Mouse (Mus musculus) cerebellum, postnatal 10 days (tissue): ENCODE measurements around the gene Lmbr1l.
"Not testable (repeated sequence)": the region's sequence is repeated elsewhere in the genome, so short reads cannot be mapped to it uniquely, and the experiment has no call there.

Source experiments
- DNase-seq, 2 experiments: peaks; one replicate each; pipeline ENCODE4 v3.0.0; 2021; ENCODE audit warnings: mixed read lengths in 2 of 2

The Lmbr1l gene

GRCm38 (mm10) chr15:98934217-98934839 is 16.3 kb upstream of the Lmbr1l start, which contains the start of gene Tuba1b:
Tuba1b (minus strand) TSS chr15:98934565.
- DNase-seq: peak; percentile 93 to 96

DNA sequence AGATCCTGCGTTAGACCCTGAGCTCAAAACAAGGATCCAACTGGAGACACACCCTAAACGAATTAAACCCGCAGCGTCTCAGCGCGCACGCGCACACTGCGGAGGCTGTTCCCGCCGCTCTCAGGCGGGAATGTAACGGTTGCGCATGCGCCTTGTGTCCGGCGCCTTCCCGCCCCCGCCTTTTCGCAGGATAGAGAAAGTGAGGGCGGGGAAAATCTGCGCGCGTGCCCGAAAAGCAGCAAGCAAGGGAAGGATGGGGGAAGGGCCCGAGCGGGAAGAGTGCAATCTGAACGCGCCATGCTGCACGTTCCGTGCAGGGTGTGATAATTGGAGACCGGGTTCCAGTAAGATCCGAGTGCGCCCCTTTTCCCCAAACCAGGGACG is 15.8 kb upstream of the Lmbr1l start:
- DNase-seq: peak; percentile 98 to 99

GRCm38 (mm10) chr15:98933004-98933671 is 15.1 kb upstream of the Lmbr1l start:
- peak; percentile 59 to 62 for DNase-seq

GRCm38 (mm10) chr15:98930998-98931397 is 13.0 kb upstream of the Lmbr1l start:
- DNase-seq: no peak

GRCm38 (mm10) chr15:98930017-98930734 is 12.1 kb upstream of the Lmbr1l start:
- DNase-seq: no peak

- DNase-seq: peak; percentile 90 to 91
These were observed 10.7 kb upstream of the Lmbr1l start for GRCm38 (mm10) chr15:98928598-98929240.

DNA sequence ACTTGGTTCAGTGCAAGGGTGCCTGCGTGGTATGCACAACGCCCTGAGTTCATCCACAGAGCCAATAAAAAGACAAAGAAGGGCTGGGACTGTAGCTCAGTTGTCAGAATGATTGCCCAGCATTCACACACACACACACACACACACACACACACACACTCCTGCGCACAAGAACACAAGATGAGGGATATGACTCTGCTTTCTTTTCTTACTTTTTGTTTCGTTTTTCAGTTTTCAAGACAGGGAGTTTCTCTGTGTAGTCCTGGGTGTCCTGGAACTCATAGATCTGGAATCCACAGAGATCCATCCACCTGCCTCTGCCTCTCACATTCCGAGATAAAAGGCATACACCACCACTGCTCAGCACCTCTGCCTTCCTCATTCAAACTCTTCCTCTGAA is 9.5 kb upstream of the Lmbr1l start:
- DNase-seq: no peak

- DNase-seq: no peak
These were observed 6.7 kb upstream of the Lmbr1l start for GRCm38 (mm10) chr15:98924682-98925081.

DNA sequence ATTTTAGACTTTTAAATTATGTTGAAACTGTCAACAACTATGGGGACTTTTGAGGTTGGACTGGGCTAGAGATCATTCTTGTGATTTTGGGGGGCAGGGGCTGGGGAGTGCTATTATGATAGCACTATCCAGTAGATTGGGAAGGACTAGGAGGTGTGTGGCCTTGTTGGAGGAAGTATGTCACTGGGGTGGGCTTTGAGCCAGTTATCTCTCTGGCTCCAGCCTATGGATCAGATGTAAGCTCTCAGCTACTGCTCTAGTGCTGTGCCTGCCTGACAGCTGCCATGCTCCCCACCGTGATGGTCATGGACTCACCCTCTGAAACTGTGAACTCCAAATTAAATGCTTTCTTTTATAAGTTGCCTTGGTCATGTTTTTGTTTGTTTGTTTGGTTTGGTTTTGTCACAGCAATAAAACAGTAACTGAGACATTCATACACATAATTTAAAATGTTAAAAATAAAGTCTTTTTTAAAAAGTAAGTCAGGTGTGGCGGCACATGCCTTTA is 5.1 kb upstream of the Lmbr1l start:
- no peak for DNase-seq

GRCm38 (mm10) chr15:98922581-98922980 is 4.5 kb upstream of the Lmbr1l start:
- DNase-seq: no peak

DNA sequence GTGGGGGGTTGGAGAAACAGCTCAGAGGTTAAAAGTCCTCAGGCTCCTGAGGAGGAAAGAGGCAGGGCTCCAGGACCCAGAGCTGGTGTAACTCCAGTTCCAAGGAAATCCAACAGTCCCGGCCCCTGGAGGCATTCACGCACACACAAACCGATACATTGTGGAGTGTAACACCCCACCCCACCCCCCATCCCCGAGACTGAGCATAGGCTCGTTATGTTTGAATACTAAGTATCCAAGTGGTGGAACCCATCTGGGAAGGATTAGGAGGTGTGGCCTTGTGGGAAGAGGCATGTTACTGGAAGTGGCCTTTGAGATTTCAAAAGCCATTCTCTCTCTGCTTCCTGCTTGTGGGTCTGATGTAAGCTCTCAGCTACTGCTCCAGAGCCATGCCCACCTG is 3.5 kb upstream of the Lmbr1l start:
- DNase-seq: no peak

DNA sequence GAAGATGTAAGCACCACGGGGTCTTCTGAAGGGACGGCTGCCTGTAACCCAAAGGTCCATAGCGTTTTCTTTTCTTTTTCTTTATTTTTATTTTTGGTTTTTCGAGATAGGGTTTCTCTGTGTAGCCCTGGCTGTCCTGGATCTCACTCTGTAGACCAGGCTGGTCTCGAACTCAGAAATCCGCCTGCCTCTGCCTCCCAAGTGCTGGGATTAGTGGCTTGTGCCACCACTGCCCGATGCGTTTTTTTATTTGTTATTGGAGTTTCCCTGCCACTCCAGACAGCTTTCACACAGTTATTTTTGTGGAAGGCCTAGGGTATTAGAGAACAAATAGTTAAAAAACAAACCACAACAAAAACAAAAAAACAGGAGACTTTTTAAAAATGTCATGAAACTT is 466 bp upstream of the Lmbr1l start:
- not testable (repeated sequence) for DNase-seq

DNA sequence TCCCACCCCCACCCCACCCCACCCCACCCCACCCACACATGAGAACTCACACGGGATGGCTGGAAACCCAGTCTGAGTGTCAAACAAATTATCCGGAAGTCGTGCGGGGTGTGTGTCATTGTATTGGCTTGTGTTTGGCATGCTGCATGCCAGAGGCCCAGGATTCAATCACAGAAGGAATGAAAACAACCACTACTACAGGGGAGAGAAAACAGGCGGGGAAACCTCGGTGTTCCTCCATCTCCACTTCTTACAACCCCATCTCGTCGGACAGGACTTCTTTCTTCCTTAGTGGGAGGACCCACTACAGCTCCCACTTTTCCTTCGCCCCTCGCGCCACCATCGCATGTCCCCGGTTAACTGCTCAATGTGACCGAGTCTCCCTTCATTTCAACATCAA is 940 bp downstream of the Lmbr1l start:
- no peak for DNase-seq

GRCm38 (mm10) chr15:98916016-98916415 is 2.0 kb downstream of the Lmbr1l start:
- DNase-seq: no peak

DNA sequence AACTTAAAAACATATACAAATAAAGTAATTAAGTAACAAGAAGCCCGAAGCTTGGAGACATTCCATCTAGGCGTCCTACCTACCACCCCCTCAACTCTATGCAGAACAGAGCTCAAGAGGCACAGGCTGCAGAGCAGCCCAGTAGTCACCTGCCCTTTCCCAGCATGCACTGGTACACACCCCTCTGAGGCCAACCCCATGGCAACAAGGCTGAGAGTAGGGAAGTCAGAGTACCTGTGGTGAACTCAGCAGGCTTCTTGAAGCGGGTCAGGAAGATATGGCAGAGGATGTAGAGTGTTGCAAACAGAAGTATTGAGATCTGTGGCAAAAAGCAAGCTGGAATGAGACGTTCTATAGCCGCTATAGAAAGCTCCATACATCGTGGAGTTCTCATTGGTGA is 3.1 kb downstream of the Lmbr1l start:
- DNase-seq: no peak

DNA sequence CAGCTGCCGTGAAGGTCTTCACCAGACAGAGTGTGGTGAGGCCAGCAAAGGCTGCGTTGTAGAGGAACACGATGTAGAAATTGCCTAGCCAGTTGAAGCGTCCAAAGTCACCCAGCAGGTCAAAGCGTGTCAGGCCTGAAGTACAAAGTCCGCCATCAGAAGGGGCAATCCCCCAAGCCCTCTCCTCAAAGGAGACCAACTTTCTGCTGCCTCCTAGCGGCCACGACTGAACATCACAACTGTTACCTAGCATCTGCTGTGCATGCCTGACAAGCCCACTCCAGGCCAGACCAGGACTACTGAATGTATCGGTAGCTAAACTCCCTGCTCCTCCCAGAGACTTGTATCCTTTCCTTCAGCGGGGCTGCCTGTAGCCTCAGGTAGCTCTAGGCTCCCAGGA is 13.3 kb downstream of the Lmbr1l start:
- DNase-seq: peak; percentile 69 to 76

- DNase-seq: no peak
These were observed 15.4 kb downstream of the Lmbr1l start for GRCm38 (mm10) chr15:98902600-98902999.

GRCm38 (mm10) chr15:98901530-98901929 is 16.5 kb downstream of the Lmbr1l start:
- no peak for DNase-seq

- DNase-seq: peak; percentile 40 to 45
These were observed 19.9 kb downstream of the Lmbr1l start, which contains the start of gene Dhh for GRCm38 (mm10) chr15:98897928-98898800. Dhh (minus strand) TSS chr15:98898540.

DNA sequence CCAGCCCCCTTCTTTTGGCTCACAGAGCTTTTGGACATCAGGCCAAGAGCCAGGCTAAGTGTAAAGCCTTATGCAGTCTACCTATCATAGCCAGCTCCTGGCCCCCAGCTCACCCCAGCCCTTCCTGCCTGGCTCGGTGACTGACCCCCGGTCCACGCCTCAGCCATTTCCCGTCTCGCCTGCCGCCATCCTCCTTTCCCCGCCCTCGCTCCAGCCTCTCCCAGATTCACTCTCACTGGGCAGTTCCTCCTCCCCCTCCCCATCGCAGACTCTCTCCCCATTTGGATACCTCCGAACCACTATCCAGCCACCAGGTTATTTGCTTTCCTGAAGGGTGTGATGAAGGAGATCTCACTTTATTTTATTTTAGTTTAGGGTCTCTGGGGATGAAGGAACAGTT is 20.5 kb downstream of the Lmbr1l start:
- no peak for DNase-seq

DNA sequence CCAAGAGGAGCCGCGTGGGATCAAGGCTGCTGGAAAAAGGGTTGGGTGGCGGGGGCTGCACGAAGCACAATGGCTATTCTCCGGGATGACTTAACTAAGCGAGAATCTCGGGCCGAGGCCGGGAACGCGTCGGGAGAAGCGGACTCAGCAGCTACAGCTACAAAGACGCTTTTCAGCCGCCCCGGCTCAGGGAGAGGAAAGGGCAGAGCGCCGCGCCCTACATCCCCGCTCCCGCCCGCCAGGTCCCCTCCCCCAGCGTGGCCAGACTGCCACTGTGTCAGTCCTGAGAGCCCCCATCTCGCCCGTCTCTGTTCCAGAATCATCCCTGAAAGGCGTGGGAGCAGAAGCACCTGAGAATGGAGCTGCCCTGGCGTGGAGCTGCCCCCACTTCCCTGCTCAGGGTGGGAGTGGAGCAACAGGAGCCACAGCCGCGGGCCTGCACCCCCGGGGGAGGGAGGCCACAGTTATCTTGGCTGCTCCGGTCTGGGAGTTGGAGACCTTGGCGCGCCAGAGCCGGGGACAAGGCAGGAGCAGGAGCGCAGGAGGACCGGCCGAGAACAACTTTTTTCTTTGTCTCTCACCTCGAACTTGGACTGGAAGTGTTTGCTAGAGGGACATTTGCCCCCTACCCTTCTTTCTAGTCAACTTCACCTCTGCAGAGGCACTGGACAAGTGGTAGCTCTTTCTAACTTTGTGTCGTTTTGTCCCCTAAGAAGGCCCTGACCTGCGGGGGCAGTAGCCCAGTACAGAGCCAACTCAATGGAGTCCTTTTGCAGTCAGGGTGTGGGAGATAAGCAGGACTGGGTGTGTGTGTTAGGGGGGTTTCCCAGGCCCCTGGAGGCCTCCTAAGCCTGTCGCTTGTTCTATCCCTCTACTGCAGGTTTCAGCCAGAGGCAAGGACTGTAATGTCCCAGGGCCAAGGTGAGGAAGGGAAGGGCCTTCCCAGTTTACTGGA is 22.1 kb downstream of the Lmbr1l start:
- DNase-seq: peak; percentile 47 to 48
